Mouse (Mus musculus) bone marrow, adult 2 months (tissue): ENCODE measurements around the gene Xpo4.

Experiments
- CTCF ChIP-seq: fragments of 200-500 bp; IDR thresholded peaks from 2 replicates; pipeline ENCODE4 v1.5.1; 2011; ENCODE audit warnings: low read length, control low read depth; ENCODE audit not compliant: control insufficient read depth, insufficient read depth
- POLR2A ChIP-seq: fragments of 200-500 bp; IDR thresholded peaks from 2 replicates; pipeline ENCODE4 v1.6.1; 2011; ENCODE audit warnings: low read depth, mild to moderate bottlenecking, control low read depth, low read length, borderline replicate concordance; ENCODE audit not compliant: control insufficient read depth

DNA sequence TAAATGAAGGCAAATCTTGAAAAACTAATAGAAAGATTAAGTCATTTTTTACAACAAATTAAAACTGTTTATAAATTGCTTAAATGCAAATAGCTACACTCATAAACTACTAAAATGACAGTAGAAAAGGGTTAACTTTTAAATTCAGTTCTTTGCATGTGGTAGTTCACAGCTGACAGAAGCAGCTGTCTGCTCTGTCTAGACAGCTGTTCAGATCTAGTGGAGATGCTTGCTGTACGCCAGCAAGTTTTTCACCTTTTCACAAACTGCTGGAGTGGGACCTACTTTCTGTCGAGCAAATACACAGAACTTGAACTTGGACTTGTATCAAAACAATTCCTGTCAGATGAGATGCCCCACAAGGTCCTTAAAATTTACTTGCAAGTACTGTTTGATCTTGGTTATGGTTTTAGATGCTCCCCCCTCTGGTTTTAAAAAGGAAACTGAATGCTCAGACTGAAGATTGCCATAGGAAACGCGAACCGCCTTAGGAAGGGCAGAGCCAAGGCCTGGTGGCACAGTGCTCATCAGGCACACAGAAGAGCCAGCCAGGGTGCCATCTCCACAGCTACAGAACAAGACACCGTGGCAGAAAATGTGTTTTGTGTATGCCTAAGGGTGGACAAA lies 48.8 kb downstream of the Xpo4 start:
- TF ChIP-seq CTCF = no peak
- TF ChIP-seq POLR2A = no peak
